Mouse (Mus musculus) embryonic facial prominence, embryonic 11.5 days (tissue): ENCODE data around the gene Gli1. TPM values are rescaled to one million over a fixed set of nuclear protein-coding genes. Genes with fewer than 3 reads are reported as not detected.

ENCODE experiments used
- ATAC-seq: fragments of 200-750 bp; cut with Nextera tagmentation; replicated peaks from 2 replicates; pipeline ENCODE4 v1.8.0; 2017; ENCODE audit warnings: low read depth; ENCODE audit not compliant: insufficient number of reproducible peaks, low FRiP score, low TSS enrichment
- DNase-seq: peaks from one replicate; pipeline ENCODE4 v3.0.0-alpha.2; 2015; ENCODE audit warnings: low spot score
- H3K27ac ChIP-seq: fragments of 300-500 bp; sonication (generic); replicated peaks from 2 replicates; pipeline ENCODE4 v1.5.1; 2014; ENCODE audit warnings: mild to moderate bottlenecking, low read depth, low read length, control low read depth
- H3K27me3 ChIP-seq: fragments of 300-500 bp; sonication (generic); 2 replicates; pipeline ENCODE4 v1.6.1; 2014; ENCODE audit warnings: mild to moderate bottlenecking, low read length, moderate library complexity, mixed read lengths; ENCODE audit not compliant: control insufficient read depth, insufficient read depth
- H3K36me3 ChIP-seq: fragments of 300-500 bp; sonication (generic); replicated peaks from 2 replicates; pipeline ENCODE4 v1.6.1; 2014; ENCODE audit warnings: low read depth, mild to moderate bottlenecking, low read length, moderate library complexity, mixed read lengths; ENCODE audit not compliant: control insufficient read depth, insufficient read depth
- H3K4me1 ChIP-seq: fragments of 300-500 bp; sonication (generic); 2 replicates; pipeline ENCODE4 v1.6.1; 2014; ENCODE audit warnings: low read length, mixed read lengths; ENCODE audit not compliant: control insufficient read depth, insufficient read depth
- H3K4me2 ChIP-seq: fragments of 300-500 bp; sonication (generic); 2 replicates; pipeline ENCODE4 v1.6.1; 2014; ENCODE audit warnings: low read depth, mild to moderate bottlenecking, control low read depth, low read length, moderate library complexity
- H3K4me3 ChIP-seq: fragments of 300-500 bp; sonication (generic); 2 replicates; pipeline ENCODE4 v1.5.1; 2014; ENCODE audit warnings: low read depth, low read length, control low read depth
- H3K9ac ChIP-seq: fragments of 300-500 bp; sonication (generic); replicated peaks from 2 replicates; pipeline ENCODE4 v1.6.1; 2014; ENCODE audit warnings: mild to moderate bottlenecking, control low read depth, low read length
- H3K9me3 ChIP-seq: fragments of 300-500 bp; sonication (generic); replicated peaks from 2 replicates; pipeline ENCODE4 v1.6.1; 2016; ENCODE audit warnings: mild to moderate bottlenecking, low read length, inconsistent platforms, mixed read lengths; ENCODE audit not compliant: control insufficient read depth
- WGBS: fragments of 180-500 bp; shearing (Covaris S2); extraction: QIAGEN DNeasy Blood & Tissue Kit; methylation state at CpG from one replicate; pipeline ENCODE4 v1.1.7; 2014; 5-methylcytosine and 5-hydroxymethylcytosine counted together
- polyA plus RNA-seq: library from polyadenylated mRNA; unstranded; fragments of >200 nt; fragmentation: Nextera tagmentation; extraction: Ambion mirVana; gene quantifications from 2 replicates; pipeline ENCODE4 v1.2.1, GENCODE M21; 2014

The Gli1 gene
- polyA plus RNA-seq, 1 experiment from 2014 or later: 7.1 TPM

DNA sequence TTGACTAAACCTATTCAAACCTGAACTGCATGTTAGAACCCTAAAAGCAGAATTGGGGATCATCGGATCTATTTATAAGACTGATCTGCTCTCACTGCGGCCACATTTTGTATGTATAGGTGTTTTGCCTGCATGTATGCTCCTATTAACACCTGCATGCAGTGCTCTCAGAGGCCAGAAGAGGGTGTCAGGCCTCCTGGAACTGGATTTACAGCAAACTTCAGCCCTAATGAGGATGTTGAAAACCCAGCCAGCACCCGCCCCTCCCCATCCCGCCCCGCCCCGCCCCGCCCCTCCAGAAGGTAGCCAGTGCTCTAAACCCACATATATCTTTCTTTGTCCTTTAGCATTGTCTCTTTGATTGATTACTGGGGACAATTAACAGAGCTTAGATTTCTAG lies 17.3 kb downstream of the Gli1 start:
- ATAC-seq: no peak
- Histone ChIP-seq H3K9ac (no peak overlapping the region), H3K36me3 (no peaks in the 10 kb centered on the region), H3K27me3 (peaks cover 26% of the 10 kb centered on the region), H3K4me3 (no peak overlapping the region), H3K9me3 (no peaks in the 10 kb centered on the region), H3K4me2 (no peak overlapping the region), H3K4me1 (peaks cover 6% of the 10 kb centered on the region), H3K27ac (no peak overlapping the region)
- WGBS: 14% methylated on average over 7 of the region's 7 CpGs
- peak; percentile 77 for DNase-seq

DNA sequence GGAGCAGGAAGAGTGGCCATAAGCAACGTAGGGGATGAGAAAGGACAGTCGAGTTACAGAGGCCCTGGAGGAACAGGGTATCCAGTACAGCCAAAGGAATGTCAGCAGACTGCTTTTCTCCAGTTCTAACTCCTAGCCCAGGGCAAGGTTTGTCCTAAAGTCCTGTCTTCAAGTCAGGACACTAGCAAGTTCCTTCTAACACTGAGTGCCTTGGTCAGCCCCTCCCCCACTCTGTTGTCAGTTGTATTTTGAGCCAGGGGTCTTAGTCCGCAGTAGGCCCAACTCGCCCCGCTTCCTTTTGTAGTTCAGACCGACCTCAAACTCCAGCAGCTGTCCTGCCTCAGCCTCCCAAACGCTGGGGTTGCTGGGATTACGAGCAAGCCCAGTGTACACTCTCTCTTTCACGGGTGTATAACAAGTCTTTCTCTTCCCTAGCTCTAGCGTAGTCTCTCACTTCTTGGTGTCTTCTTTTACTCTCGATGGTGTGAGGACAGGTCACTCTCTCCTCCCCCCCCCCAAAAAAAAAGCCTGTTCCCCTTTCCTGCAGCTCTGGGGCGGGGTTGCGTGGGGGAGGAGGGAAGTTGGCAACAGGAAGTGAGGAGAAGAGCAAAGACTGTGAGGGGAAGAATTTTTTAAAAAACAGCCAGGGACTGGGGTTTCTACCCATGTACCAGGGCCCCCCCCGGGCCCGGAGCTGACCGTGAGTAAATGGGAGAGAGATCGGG lies 18.5 kb downstream of the Gli1 start:
- ATAC-seq (no peak), DNase-seq (no peak)
- no peak overlapping the region for H3K4me2 ChIP-seq
- H3K36me3 ChIP-seq: no peaks in the 10 kb centered on the region
- H3K9me3 ChIP-seq: no peaks in the 10 kb centered on the region
- no peak overlapping the region for H3K9ac ChIP-seq
- WGBS: 77% methylated on average over 17 of the region's 17 CpGs
- no peak overlapping the region for H3K27ac ChIP-seq
- peaks cover 6% of the 10 kb centered on the region for H3K4me1 ChIP-seq
- H3K4me3 ChIP-seq: no peak overlapping the region
- H3K27me3 ChIP-seq: peaks cover 26% of the 10 kb centered on the region

- Histone ChIP-seq H3K9ac (no peak overlapping the region), H3K4me1 (peaks cover 6% of the 10 kb centered on the region), H3K36me3 (no peaks in the 10 kb centered on the region), H3K27ac (no peak overlapping the region), H3K9me3 (no peaks in the 10 kb centered on the region), H3K27me3 (peaks cover 20% of the 10 kb centered on the region), H3K4me3 (no peak overlapping the region), H3K4me2 (no peak overlapping the region; the same call in 1 of the 2 replicates)
- DNase-seq (no peak), ATAC-seq (no peak)
- 75% methylated on average over 4 of the region's 4 CpGs for WGBS
Observed at GRCm38 (mm10) chr10:127322669-127323068, 19.1 kb downstream of the Gli1 start.

GRCm38 (mm10) chr10:127322178-127322577 lies 19.6 kb downstream of the Gli1 start:
- no peak for ATAC-seq
- H3K4me3 ChIP-seq: no peak overlapping the region
- WGBS: 64% methylated on average over 13 of the region's 13 CpGs
- H3K9ac ChIP-seq: no peak overlapping the region
- peaks cover 15% of the 10 kb centered on the region for H3K27me3 ChIP-seq
- H3K4me2 ChIP-seq: no peak overlapping the region; the same call in 1 of the 2 replicates
- no peak overlapping the region for H3K27ac ChIP-seq
- DNase-seq: no peak
- no peaks in the 10 kb centered on the region for H3K9me3 ChIP-seq
- H3K4me1 ChIP-seq: peaks cover 6% of the 10 kb centered on the region
- H3K36me3 ChIP-seq: no peaks in the 10 kb centered on the region

DNA sequence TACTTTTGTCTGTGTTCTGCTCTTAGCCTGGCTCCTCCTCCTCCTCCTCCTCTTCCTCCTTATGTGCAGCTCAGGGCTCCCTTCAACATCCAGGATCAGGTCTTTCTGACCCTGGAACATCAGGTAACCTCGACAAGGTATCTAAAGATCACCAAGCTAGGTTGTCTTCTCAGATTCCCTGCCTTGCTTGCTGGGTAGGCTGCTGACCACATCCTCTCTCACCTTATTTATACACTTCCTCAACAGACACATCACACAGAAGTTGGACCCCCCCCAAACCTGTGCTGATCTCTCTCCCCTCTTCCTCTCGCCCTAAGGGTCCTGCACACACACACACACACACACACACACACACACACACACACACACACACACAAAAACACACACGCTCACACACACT lies 20.2 kb downstream of the Gli1 start, which contains the start of gene Arhgap9:
Arhgap9 (plus strand) TSS at position 344 of the 400 bp plus-strand sequence.
- DNase-seq (no peak), ATAC-seq (no peak)
- Histone ChIP-seq H3K4me1 (peaks cover 6% of the 10 kb centered on the region), H3K9ac (no peak within 1 kb of the TSS), H3K27me3 (peaks cover 11% of the 10 kb centered on the region), H3K27ac (no peak within 1 kb of the TSS), H3K4me2 (no peak within 1 kb of the TSS; the same call in 1 of the 2 replicates), H3K9me3 (no peaks in the 10 kb centered on the region), H3K4me3 (no peak within 1 kb of the TSS), H3K36me3 (no peaks in the 10 kb centered on the region)
- 72% methylated on average over 3 of the region's 3 CpGs for WGBS

DNA sequence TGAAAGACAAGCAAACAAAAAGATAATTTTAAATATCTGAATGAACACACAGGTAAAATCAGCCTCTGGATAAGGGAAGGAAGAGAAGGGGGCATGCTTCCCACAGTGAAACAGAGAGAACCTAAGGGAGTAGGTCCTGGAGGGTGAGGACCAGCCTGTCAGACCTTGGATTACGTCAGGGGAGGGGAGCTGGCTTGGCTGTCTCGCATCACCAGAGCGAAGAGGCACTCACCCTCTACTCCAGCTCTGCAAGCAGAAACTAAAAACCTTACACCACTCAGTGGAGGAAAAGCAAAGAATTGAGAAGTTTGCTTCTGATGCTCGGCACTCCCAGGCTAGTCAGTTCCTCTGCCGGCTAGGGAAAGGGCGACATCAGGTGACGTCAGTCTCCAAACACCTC lies 21.8 kb downstream of the Gli1 start:
- Histone ChIP-seq H3K27ac (no peak overlapping the region), H3K9ac (no peak overlapping the region), H3K9me3 (no peaks in the 10 kb centered on the region), H3K36me3 (no peaks in the 10 kb centered on the region), H3K4me3 (no peak overlapping the region), H3K27me3 (no peaks in the 10 kb centered on the region), H3K4me1 (no peaks in the 10 kb centered on the region), H3K4me2 (no peak overlapping the region)
- ATAC-seq (no peak), DNase-seq (no peak)
- WGBS: 75% methylated on average over 7 of the region's 7 CpGs

- no peaks in the 10 kb centered on the region for H3K27me3 ChIP-seq
- H3K4me1 ChIP-seq: no peaks in the 10 kb centered on the region
- H3K36me3 ChIP-seq: no peaks in the 10 kb centered on the region
- WGBS: 41% methylated on average over 4 of the region's 4 CpGs
- H3K9me3 ChIP-seq: no peaks in the 10 kb centered on the region
- ATAC-seq: no peak
- DNase-seq: no peak
- H3K4me2 ChIP-seq: no peak overlapping the region
- no peak overlapping the region for H3K27ac ChIP-seq
- no peak overlapping the region for H3K9ac ChIP-seq
- H3K4me3 ChIP-seq: no peak overlapping the region
Observed at GRCm38 (mm10) chr10:127318009-127318408, 23.8 kb downstream of the Gli1 start.

- Histone ChIP-seq H3K9ac (no peak overlapping the region), H3K4me1 (no peaks in the 10 kb centered on the region), H3K9me3 (no peaks in the 10 kb centered on the region), H3K36me3 (no peaks in the 10 kb centered on the region), H3K27ac (no peak overlapping the region), H3K4me2 (no peak overlapping the region), H3K4me3 (no peak overlapping the region), H3K27me3 (no peaks in the 10 kb centered on the region)
- no peak for ATAC-seq
- no peak for DNase-seq
- WGBS: 70% methylated on average over 2 of the region's 2 CpGs
Observed at GRCm38 (mm10) chr10:127317277-127317676, 24.5 kb downstream of the Gli1 start.
